Mouse (Mus musculus): ENCODE data around the gene Uchl3.

The Uchl3 gene

GRCm38 (mm10) chr14:101653581-101654525, at the start of gene Uchl3:
Uchl3 (plus strand) TSS chr14:101653967.
- peak; percentile 99 for DNase-seq (ENCODE audit: low spot score)

GRCm38 (mm10) chr14:101605843-101606242, 47.9 kb upstream of the Uchl3 start:
- peak; percentile 23 for DNase-seq (ENCODE audit: low spot score)

- peak; percentile 63 for DNase-seq (ENCODE audit: low spot score)
These were observed 45.9 kb upstream of the Uchl3 start for GRCm38 (mm10) chr14:101607631-101608518.

DNA sequence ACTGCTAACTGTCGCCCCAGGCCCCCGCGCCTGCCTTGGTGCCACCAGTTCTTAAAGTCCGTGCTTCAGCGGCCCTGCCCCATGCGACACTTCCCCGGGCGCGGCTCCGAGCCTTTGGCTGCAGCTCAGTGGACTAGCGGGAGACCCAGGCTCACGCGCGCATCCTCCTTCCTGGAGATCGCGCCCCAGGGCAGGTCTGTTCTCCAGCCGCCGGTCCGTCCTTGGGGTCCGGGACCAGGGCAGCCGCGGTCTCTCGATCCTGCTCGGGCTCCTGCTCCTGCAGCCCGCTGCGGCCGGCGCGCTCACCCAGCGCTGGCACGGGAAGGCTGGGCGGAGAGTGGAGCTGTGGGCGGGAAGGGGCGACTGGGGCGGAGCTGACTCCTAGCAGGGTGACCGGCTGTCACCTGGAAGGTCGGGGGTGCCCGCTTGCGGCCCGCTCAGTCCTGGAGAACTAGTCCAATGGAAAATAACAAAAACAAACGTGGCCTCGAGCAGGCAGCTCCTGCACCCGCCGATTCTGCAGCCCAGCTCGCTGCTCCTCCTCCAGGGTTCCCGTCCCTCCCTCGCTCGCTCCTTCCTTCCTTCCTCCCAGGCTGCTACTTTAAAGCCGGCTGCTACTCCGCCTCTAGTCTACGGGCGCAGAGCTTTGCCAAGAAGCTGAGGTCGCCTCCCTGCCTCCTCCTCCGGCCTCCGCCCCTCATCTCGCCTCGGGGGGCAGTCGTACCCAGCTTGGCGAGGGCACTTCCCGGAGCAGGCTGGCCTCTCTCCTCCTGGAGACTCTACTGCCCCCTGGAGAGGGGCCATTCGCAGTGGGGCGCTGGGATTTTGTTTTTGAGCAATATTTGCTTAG, 45.0 kb upstream of the Uchl3 start, which contains the start of gene Tbc1d4:
Gene Tbc1d4, minus strand, starts transcription at position 673 of the 850 bp plus-strand sequence.
- DNase-seq (ENCODE audit: low spot score) = peak; percentile 81

- no peak for DNase-seq (ENCODE audit: low spot score)
These were observed 43.1 kb upstream of the Uchl3 start for GRCm38 (mm10) chr14:101610701-101611100.

GRCm38 (mm10) chr14:101613206-101613605, 40.6 kb upstream of the Uchl3 start:
- no peak for DNase-seq (ENCODE audit: low spot score)

- DNase-seq (ENCODE audit: low spot score) = no peak
These were observed 37.6 kb upstream of the Uchl3 start for GRCm38 (mm10) chr14:101616178-101616577.

DNA sequence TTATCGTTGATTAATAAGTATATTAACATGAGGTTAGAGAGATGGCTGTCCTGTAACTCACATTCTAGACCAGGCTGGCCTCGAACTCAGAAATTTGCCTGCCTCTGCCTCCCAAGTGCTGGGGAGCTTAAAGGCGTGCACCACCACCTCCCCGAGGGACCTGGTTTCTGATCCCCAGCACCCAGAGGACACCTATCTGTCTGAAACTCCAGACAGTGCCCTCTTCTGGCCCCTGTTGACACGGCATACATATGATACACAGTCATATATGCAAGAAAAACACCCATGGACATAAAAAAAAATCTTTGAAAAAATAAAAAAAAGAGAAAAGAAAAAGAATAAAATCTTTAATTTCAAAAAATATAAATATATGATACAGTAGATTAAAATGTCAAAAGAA, 36.1 kb upstream of the Uchl3 start:
- no peak for DNase-seq (ENCODE audit: low spot score)

- DNase-seq (ENCODE audit: low spot score) = no peak
These were observed 23.2 kb upstream of the Uchl3 start for GRCm38 (mm10) chr14:101630548-101630947.

GRCm38 (mm10) chr14:101635765-101636164, 18.0 kb upstream of the Uchl3 start:
- DNase-seq (ENCODE audit: low spot score) = no peak

DNA sequence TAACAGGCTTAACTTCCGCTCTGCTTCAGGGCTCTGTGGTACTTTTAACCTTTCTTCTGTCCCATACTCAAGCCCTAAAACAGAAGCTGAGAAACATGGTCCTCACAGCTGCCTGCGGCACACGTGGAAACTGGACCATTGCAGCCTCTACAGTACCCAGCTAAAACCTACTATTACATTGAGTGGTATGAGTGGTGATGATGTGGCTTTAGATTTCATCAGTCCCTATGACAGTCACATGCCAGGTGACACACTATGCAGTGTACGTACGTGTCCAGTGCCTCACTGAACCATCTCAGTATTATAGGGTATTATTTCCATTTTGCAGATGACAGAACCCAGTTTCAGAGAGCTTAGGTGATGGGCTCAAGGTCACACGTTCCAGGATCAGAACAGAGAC, 16.4 kb upstream of the Uchl3 start:
- no peak for DNase-seq (ENCODE audit: low spot score)

- DNase-seq (ENCODE audit: low spot score) = peak; percentile 94
These were observed 13.5 kb upstream of the Uchl3 start, which contains the start of gene Commd6 for GRCm38 (mm10) chr14:101640153-101640843. Commd6 (minus strand) TSS chr14:101640686.

- no peak for DNase-seq (ENCODE audit: low spot score)
These were observed 8.8 kb upstream of the Uchl3 start for GRCm38 (mm10) chr14:101644948-101645347.

DNA sequence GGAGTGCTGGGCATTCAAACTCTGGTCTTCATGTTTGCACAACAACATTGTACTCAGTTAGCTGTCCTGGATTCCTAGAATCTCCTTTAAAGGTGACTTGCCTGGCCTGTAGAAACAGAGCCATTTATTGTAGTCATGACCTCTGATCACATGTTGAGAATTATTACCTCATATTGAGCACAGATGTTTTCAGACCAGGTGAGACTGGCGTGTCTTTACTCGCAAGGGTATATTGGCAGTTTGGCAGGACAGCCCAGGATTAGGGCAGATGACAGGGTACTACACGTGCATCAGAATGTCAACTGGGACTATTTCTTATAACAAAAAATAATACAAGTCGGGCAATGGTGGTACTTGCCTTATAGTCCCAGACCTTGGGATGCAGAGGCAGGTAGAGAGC, 3.2 kb upstream of the Uchl3 start:
- no peak for DNase-seq (ENCODE audit: low spot score)

DNA sequence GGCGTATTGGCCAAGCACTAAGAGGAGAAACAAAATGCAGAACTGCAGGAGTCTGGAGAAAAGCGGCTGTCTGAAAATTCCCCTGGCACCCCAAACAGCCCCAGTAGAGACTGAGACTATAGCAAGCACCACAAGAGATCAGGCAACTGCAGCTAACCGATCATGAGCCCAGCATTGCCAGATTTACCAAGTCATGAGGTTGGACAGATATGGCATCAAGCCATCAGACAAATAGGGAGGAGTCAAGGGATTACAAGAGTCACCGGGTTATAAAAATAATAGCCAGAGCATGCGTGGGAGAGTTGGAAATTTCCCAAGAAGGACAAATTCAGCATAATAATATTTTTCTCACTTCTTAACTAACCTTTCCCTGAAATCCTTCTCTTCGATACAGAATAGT, 1.2 kb upstream of the Uchl3 start:
- no peak for DNase-seq (ENCODE audit: low spot score)

DNA sequence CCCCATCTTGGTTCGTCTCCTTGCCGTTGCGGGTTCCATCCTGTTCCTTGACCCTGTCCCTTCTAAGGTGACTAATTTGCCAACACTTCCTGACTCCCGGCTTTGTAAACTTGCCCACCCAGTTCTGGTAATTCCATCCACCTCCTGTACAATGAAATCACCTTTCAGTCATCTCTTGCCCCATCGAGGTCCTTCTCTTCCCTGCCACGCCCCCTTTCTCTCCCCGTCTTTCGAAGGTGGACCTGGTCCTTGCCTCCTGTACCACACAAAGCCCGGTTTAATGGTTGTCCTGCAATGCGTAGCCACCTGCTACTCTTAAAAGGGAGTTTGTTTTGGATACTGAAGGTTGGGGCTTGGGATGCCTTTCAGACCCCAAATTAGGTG, 751 bp downstream of the Uchl3 start:
- no peak for DNase-seq (ENCODE audit: low spot score)

- DNase-seq (ENCODE audit: low spot score) = no peak
These were observed 2.5 kb downstream of the Uchl3 start for GRCm38 (mm10) chr14:101656307-101656706.

- DNase-seq (ENCODE audit: low spot score) = no peak
These were observed 8.1 kb downstream of the Uchl3 start for GRCm38 (mm10) chr14:101661654-101662412.

- no peak for DNase-seq (ENCODE audit: low spot score)
These were observed 10.5 kb downstream of the Uchl3 start for GRCm38 (mm10) chr14:101664274-101664673.

DNA sequence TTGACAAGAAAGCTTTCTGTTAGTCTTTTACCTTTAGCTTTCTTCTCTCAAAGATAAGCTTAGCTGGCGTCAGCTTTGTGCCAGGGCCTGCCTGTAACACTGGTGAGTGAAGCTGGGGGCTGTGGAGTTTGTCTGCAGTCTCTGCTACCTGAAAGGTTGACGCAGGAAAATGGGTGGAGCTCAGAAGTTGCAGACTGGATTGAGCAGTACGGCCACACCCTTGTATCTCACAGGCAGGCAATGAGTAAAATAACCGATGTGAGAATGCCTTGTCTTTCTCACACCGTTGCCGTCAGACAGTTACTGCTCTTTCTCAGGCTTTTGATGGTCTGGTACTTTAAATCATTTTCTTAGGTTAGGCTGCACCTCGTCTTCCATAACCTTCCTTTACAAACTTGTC, 12.3 kb downstream of the Uchl3 start:
- no peak for DNase-seq (ENCODE audit: low spot score)
